Mouse (Mus musculus): Measurements from ENCODE around the gene Clrn3. TPM values are rescaled to one million over a fixed set of nuclear protein-coding genes. Genes with fewer than 3 reads are reported as not detected.
"Not testable (repeated sequence)": the region's sequence is repeated elsewhere in the genome, so short reads cannot be mapped to it uniquely, and the experiment has no call there.

Clrn3 gene
- total RNA-seq (2012; rRNA removed) (not detected in 2 replicates), total RNA-seq (2014; rRNA removed) (not detected in 2 replicates), polyA plus RNA-seq (2012; ENCODE audit: insufficient read length, low read depth) (not detected in 2 replicates)

GRCm38 (mm10) chr7:135528515-135528914 lies at the start of gene Clrn3:
Gene Clrn3, minus strand, starts transcription at chr7:135528654.
- H3K4me2 ChIP-seq (ENCODE audit: insufficient read depth, low read depth, poor library complexity, severe bottlenecking): no peak within 1 kb of the TSS
- dilution Hi-C loops (cut with MboI; ENCODE audit: extremely low pct_ligation_motif_present, extremely low pct_unique_long_range_greater_than_20kb, low sequenced_read_pairs) (no loop called here), in situ Hi-C loops (cut with MboI; ENCODE audit: low pct_ligation_motif_present, low pct_unique_long_range_greater_than_20kb, low sequenced_read_pairs) (no loop called here)
- no peaks in the 10 kb centered on the region for H3K9me3 ChIP-seq (replicated peaks; ENCODE audit: low read length)
- TF ChIP-seq SMC3 (IDR thresholded peaks at IDR 0.05; ENCODE audit: low read depth, low read length): no peak
- TF ChIP-seq RCOR1 (conservative IDR thresholded peaks at IDR 0.05; ENCODE audit: low read depth, low read length): no peak
- no peak for TF ChIP-seq ZKSCAN1 (IDR thresholded peaks at IDR 0.05; ENCODE audit: borderline replicate concordance, low read depth, low read length)
- no peak for TF ChIP-seq ETS1 (conservative IDR thresholded peaks at IDR 0.05; ENCODE audit: low read depth, low read length)
- TF ChIP-seq SIN3A (IDR thresholded peaks at IDR 0.05; ENCODE audit: low read length): no peak
- TF ChIP-seq MEF2A (IDR thresholded peaks at IDR 0.05; ENCODE audit: borderline replicate concordance, low read depth, low read length): no peak
- no peak for TF ChIP-seq TCF12 (IDR thresholded peaks at IDR 0.05; ENCODE audit: low read depth, low read length)
- no peak for TF ChIP-seq E2F4 (IDR thresholded peaks at IDR 0.05; ENCODE audit: insufficient replicate concordance, low read depth, low read length)
- TF ChIP-seq MXI1 (IDR thresholded peaks at IDR 0.05; ENCODE audit: low read depth, low read length): no peak
- no peak for TF ChIP-seq NELFE (IDR thresholded peaks at IDR 0.05; ENCODE audit: low read depth, low read length)
- no peak for TF ChIP-seq HCFC1 (IDR thresholded peaks at IDR 0.05; ENCODE audit: low read depth, low read length)
- no peak for TF ChIP-seq CHD2 (IDR thresholded peaks at IDR 0.05; ENCODE audit: low read length)
- TF ChIP-seq JUND (conservative IDR thresholded peaks at IDR 0.05; ENCODE audit: low read depth, low read length): no peak
- no peaks in the 10 kb centered on the region for H3K79me2 ChIP-seq (replicated peaks; ENCODE audit: control insufficient read depth, extremely low read depth, insufficient read depth, poor library complexity, severe bottlenecking)
- H3K9ac ChIP-seq (ENCODE audit: insufficient read depth, low read depth): no peak within 1 kb of the TSS
- no peak for DNase-seq (ENCODE audit: extremely low read depth)
- H3K36me3 ChIP-seq (replicated peaks in 1 of 2; ENCODE audit: control insufficient read depth in 1 of 2, insufficient read depth in 1 of 2, low read length in 1 of 2): no peaks in the 10 kb centered on the region
- no peak within 1 kb of the TSS for H3K27ac ChIP-seq (ENCODE audit: insufficient read depth, low read depth)
- no peak within 1 kb of the TSS for H3K4me3 ChIP-seq (replicated peaks in 1 of 3; ENCODE audit: low read depth in 2 of 3, low read length in 2 of 3, poor library complexity in 1 of 3)
- no peaks in the 10 kb centered on the region for H3K27me3 ChIP-seq (replicated peaks)
- 0 out of 4 replicates have a peak, but pooled peaks cover 0 to under 1% of the 10 kb centered on the region in 2 experiments for H3K4me1 ChIP-seq (ENCODE audit: control insufficient read depth in 1 of 2, insufficient read depth in 2 of 2)

- in situ Hi-C loops (cut with MboI; ENCODE audit: low pct_ligation_motif_present, low pct_unique_long_range_greater_than_20kb, low sequenced_read_pairs): no loop called here
Measured at GRCm38 (mm10) chr7:135576329-135576728, 47.9 kb upstream of the Clrn3 start.

GRCm38 (mm10) chr7:135575319-135576069 lies 47.0 kb upstream of the Clrn3 start:
- H3K4me1 ChIP-seq (ENCODE audit: control insufficient read depth in 1 of 2, insufficient read depth in 2 of 2); DNase-seq (ENCODE audit: extremely low read depth); dilution Hi-C loops (cut with MboI; ENCODE audit: extremely low pct_ligation_motif_present, extremely low pct_unique_long_range_greater_than_20kb, low sequenced_read_pairs); H3K9me3 ChIP-seq (replicated peaks; ENCODE audit: low read length); H3K9ac ChIP-seq (ENCODE audit: insufficient read depth, low read depth); H3K79me2 ChIP-seq (replicated peaks; ENCODE audit: control insufficient read depth, extremely low read depth, insufficient read depth, poor library complexity, severe bottlenecking); H3K27ac ChIP-seq (ENCODE audit: insufficient read depth, low read depth); H3K4me2 ChIP-seq (ENCODE audit: insufficient read depth, low read depth, poor library complexity, severe bottlenecking); H3K36me3 ChIP-seq (replicated peaks in 1 of 2; ENCODE audit: control insufficient read depth in 1 of 2, insufficient read depth in 1 of 2, low read length in 1 of 2); H3K27me3 ChIP-seq (replicated peaks); H3K4me3 ChIP-seq (replicated peaks in 1 of 3; ENCODE audit: low read depth in 2 of 3, low read length in 2 of 3, poor library complexity in 1 of 3); in situ Hi-C loops (cut with MboI; ENCODE audit: low pct_ligation_motif_present, low pct_unique_long_range_greater_than_20kb, low sequenced_read_pairs): not testable (repeated sequence)

More at GRCm38 (mm10) chr7:135576329-135576728, 47.9 kb upstream of the Clrn3 start:
- Histone ChIP-seq H3K27me3 (replicated peaks) (no peaks in the 10 kb centered on the region), H3K9me3 (replicated peaks; ENCODE audit: low read length) (no peaks in the 10 kb centered on the region), H3K9ac (ENCODE audit: insufficient read depth, low read depth) (no peak overlapping the region), H3K79me2 (replicated peaks; ENCODE audit: control insufficient read depth, extremely low read depth, insufficient read depth, poor library complexity, severe bottlenecking) (no peaks in the 10 kb centered on the region), H3K4me1 (ENCODE audit: control insufficient read depth in 1 of 2, insufficient read depth in 2 of 2) (peaks cover 6 to 11% of the 10 kb centered on the region in 2 experiments), H3K4me2 (ENCODE audit: insufficient read depth, low read depth, poor library complexity, severe bottlenecking) (no peak overlapping the region), H3K36me3 (replicated peaks in 1 of 2; ENCODE audit: control insufficient read depth in 1 of 2, insufficient read depth in 1 of 2, low read length in 1 of 2) (no peaks in the 10 kb centered on the region), H3K4me3 (replicated peaks in 1 of 3; ENCODE audit: low read depth in 2 of 3, low read length in 2 of 3, poor library complexity in 1 of 3) (no peak overlapping the region), H3K27ac (ENCODE audit: insufficient read depth, low read depth) (no peak overlapping the region)
- dilution Hi-C loops (cut with MboI; ENCODE audit: extremely low pct_ligation_motif_present, extremely low pct_unique_long_range_greater_than_20kb, low sequenced_read_pairs): no loop called here
- no peak for DNase-seq (ENCODE audit: extremely low read depth)
- TF ChIP-seq USF1 (IDR thresholded peaks at IDR 0.05; ENCODE audit: low read depth, low read length) (no peak), NELFE (IDR thresholded peaks at IDR 0.05; ENCODE audit: low read depth, low read length) (no peak), CHD1 (IDR thresholded peaks at IDR 0.05; ENCODE audit: low read depth, low read length) (no peak), MAX (IDR thresholded peaks at IDR 0.05; ENCODE audit: low read length) (no peak), SMC3 (IDR thresholded peaks at IDR 0.05; ENCODE audit: low read depth, low read length) (no peak), MXI1 (IDR thresholded peaks at IDR 0.05; ENCODE audit: low read depth, low read length) (no peak)
